Mouse (Mus musculus) lung, adult 2 months (tissue): Measurements from ENCODE around the gene Lmo1.

Experiments
- CTCF ChIP-seq: fragments of 200-500 bp; IDR thresholded peaks from 2 replicates; pipeline ENCODE4 v1.5.1; 2011; ENCODE audit warnings: mild to moderate bottlenecking, low read length, control low read depth; ENCODE audit not compliant: insufficient read depth
- POLR2A ChIP-seq: fragments of 200-500 bp; IDR thresholded peaks from 2 replicates; pipeline ENCODE4 v1.6.1; 2011; ENCODE audit warnings: low read depth, mild to moderate bottlenecking, control low read depth, low read length, borderline replicate concordance; ENCODE audit errors: extremely low read depth

- TF ChIP-seq POLR2A (no peak), CTCF (no peak)
Measured at GRCm38 (mm10) chr7:109196399-109197082, 21.5 kb upstream of the Lmo1 start.
